16 mouse cellular contexts compared by ENCODE assay signal in genomic region chr6:57850286-57850685, GRCm38 (mm10). TPM values are rescaled to one million over a fixed set of nuclear protein-coding genes. Genes with fewer than 3 reads are reported as not detected.
"Had no signal": no experiment of that assay in that cellular context is flagged by ENCODE, and none has a peak within 500 bp of the region (broad histone marks: within the 10 kb centered on the region; RNA-seq: fewer than 3 reads in every experiment).

Gene Vmn1r21 (minus strand): TSS chr6:57850343.

- DNase-seq: liver, embryonic 13.5 days; liver, postnatal 0 days; lung, adult 2 months; lung, postnatal 14 days; lung, postnatal 36 days; right cerebral cortex, postnatal 25 days; right cerebral cortex, postnatal 4 days; thymus, adult 2 months; thymus, postnatal 14 days; thymus, postnatal 36 days had no signal

- ATAC-seq: liver, postnatal 0 days; lung, postnatal 0 days; midbrain, embryonic 13.5 days; midbrain, embryonic 15.5 days had no signal

RNA-seq across cellular contexts. Expression of gene Vmn1r21, which starts in this region (rescaled TPM):
- total RNA-seq: midbrain, postnatal 0 days; monocyte, adult 5-6 weeks; neutrophil, adult 5-6 weeks had no signal
